Mouse (Mus musculus): ENCODE measurements around the gene Cysltr2. TPM values are rescaled to one million over a fixed set of nuclear protein-coding genes. Genes with fewer than 3 reads are reported as not detected.

The Cysltr2 gene
- total and polyA plus RNA-seq, 3 experiments = 0.22 TPM; not detected in 2

DNA sequence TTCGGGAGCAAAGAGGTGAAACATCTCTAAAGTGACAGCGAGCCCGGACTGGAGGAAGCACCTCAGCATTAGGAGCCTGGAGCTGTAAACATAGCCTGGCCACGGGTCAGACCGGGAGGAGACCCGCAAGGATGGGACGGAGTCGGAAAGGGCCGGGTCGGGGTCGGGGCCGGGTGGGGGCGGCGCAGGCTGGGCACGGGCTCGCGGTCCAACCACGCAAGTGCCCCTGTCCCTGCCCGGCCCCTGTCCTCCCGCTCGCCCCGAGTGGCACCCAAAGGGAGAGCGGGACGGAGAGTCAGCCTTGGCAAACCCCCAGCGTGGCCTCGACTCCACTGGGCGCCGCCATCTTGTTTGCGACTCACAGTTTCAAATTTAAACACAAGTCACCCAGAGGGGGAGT, 68.8 kb downstream of the Cysltr2 start:
- Histone ChIP-seq H3K4me1 (ENCODE audit: control insufficient read depth in 1 of 2, insufficient read depth in 2 of 2, low read length in 2 of 2) (no peaks in the 10 kb centered on the region), H3K36me3 (ENCODE audit: control insufficient read depth in 1 of 2, insufficient read depth in 2 of 2, low read length in 2 of 2) (no peaks in the 10 kb centered on the region), H3K9me3 (replicated peaks; ENCODE audit: insufficient read depth, low read length) (no peaks in the 10 kb centered on the region), H3K27me3 (ENCODE audit: control insufficient read depth in 1 of 2, insufficient read depth in 2 of 2, low read length in 2 of 2) (no peaks in the 10 kb centered on the region), H3K9ac (ENCODE audit: control insufficient read depth, low read depth, low read length, poor library complexity, severe bottlenecking) (no peak overlapping the region), H3K79me2 (ENCODE audit: control insufficient read depth, insufficient read depth, low read length, poor library complexity) (no peaks in the 10 kb centered on the region), H3K27ac (ENCODE audit: control insufficient read depth, low read depth, low read length) (no peak overlapping the region), H3K4me3 (ENCODE audit: control insufficient read depth in 1 of 2, insufficient read depth in 1 of 2, low read depth in 2 of 2, low read length in 2 of 2) (no peak overlapping the region)
- no peak for DNase-seq (ENCODE audit: low read depth, low spot score)
- no peak for TF ChIP-seq KAT2A (conservative IDR thresholded peaks at IDR 0.05; ENCODE audit: low read depth, low read length)
- TF ChIP-seq POLR2A (IDR thresholded peaks at IDR 0.05; ENCODE audit: control insufficient read depth in 1 of 2, insufficient read depth in 1 of 2, low read depth in 1 of 2, low read length in 2 of 2, poor library complexity in 1 of 2) = no peak
- no peak for TF ChIP-seq MXI1 (IDR thresholded peaks at IDR 0.05; ENCODE audit: low read depth, low read length)
- no peak for TF ChIP-seq RAD21 (IDR thresholded peaks at IDR 0.05; ENCODE audit: low read depth, low read length)
- TF ChIP-seq ZKSCAN1 (IDR thresholded peaks at IDR 0.05; ENCODE audit: low read depth, low read length) = no peak
- no peak for TF ChIP-seq BHLHE40 (IDR thresholded peaks at IDR 0.05; ENCODE audit: borderline replicate concordance, low read depth, low read length)
- TF ChIP-seq ZC3H11A (IDR thresholded peaks at IDR 0.05; ENCODE audit: low read depth, low read length) = no peak

DNA sequence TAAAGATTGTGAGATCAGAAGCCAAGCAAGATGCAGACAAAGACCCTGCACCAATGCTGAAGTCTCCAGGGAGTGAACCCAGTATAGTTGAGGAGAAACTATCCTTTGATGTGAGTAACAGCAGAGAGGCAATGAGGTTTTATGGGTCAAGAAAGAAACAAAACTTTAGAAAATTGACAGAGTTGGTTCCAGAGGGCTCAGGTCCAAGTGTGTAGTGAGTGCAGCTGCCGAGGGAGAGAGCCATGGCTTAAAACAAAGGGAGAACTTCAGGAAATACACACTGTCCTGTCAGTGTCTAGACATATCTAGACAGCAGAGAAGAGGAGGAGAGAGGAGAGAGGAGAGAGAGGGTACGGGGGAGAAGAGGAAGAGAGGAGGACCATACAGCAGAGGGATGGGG, 72.8 kb downstream of the Cysltr2 start:
- no peak overlapping the region for H3K4me3 ChIP-seq (ENCODE audit: control insufficient read depth in 1 of 2, insufficient read depth in 1 of 2, low read depth in 2 of 2, low read length in 2 of 2)
- no peak overlapping the region for H3K9ac ChIP-seq (ENCODE audit: control insufficient read depth, low read depth, low read length, poor library complexity, severe bottlenecking)
- no peak for TF ChIP-seq MEF2A (IDR thresholded peaks at IDR 0.05; ENCODE audit: extremely low read depth, insufficient replicate concordance, low read depth, low read length, poor library complexity, severe bottlenecking)
- TF ChIP-seq UBTF (IDR thresholded peaks at IDR 0.05; ENCODE audit: borderline replicate concordance, insufficient read depth, low read depth, low read length) = no peak
- no peak for TF ChIP-seq TAL1 (IDR thresholded peaks at IDR 0.05; ENCODE audit: low read length)
- TF ChIP-seq HCFC1 (IDR thresholded peaks at IDR 0.05; ENCODE audit: low read depth, low read length) = no peak
- TF ChIP-seq ETS1 (IDR thresholded peaks at IDR 0.05; ENCODE audit: low read depth, low read length) = no peak
- no peak for TF ChIP-seq BHLHE40 (IDR thresholded peaks at IDR 0.05; ENCODE audit: borderline replicate concordance, low read depth, low read length)
- TF ChIP-seq TCF12 (IDR thresholded peaks at IDR 0.05; ENCODE audit: low read depth, low read length) = no peak
- no peak for TF ChIP-seq CTCF (IDR thresholded peaks at IDR 0.05 in 2 of 3, conservative IDR thresholded peaks at IDR 0.05 in 1 of 3; ENCODE audit: control insufficient read depth in 1 of 3, insufficient read depth in 1 of 3, low read depth in 2 of 3, low read length in 3 of 3, poor library complexity in 1 of 3, severe bottlenecking in 1 of 3)
- no peak for TF ChIP-seq SIN3A (IDR thresholded peaks at IDR 0.05; ENCODE audit: low read length)
- TF ChIP-seq MXI1 (IDR thresholded peaks at IDR 0.05; ENCODE audit: low read depth, low read length) = no peak
- TF ChIP-seq KAT2A (conservative IDR thresholded peaks at IDR 0.05; ENCODE audit: low read depth, low read length) = no peak
- TF ChIP-seq MYB (IDR thresholded peaks at IDR 0.05; ENCODE audit: low read depth, low read length) = no peak
- no peak for TF ChIP-seq RCOR1 (IDR thresholded peaks at IDR 0.05; ENCODE audit: low read depth, low read length)
- no peak for TF ChIP-seq CHD1 (IDR thresholded peaks at IDR 0.05; ENCODE audit: low read depth, low read length)
- no peak for TF ChIP-seq EP300 (IDR thresholded peaks at IDR 0.05; ENCODE audit: low read depth in 1 of 2, low read length in 2 of 2)
- TF ChIP-seq USF1 (IDR thresholded peaks at IDR 0.05; ENCODE audit: low read depth, low read length) = no peak
- no peak for TF ChIP-seq POLR2AphosphoS2 (IDR thresholded peaks at IDR 0.05; ENCODE audit: low read length)
- TF ChIP-seq ZKSCAN1 (IDR thresholded peaks at IDR 0.05; ENCODE audit: low read depth, low read length) = no peak
- H3K36me3 ChIP-seq (ENCODE audit: control insufficient read depth in 1 of 2, insufficient read depth in 2 of 2, low read length in 2 of 2) = no peaks in the 10 kb centered on the region
- H3K27me3 ChIP-seq (ENCODE audit: control insufficient read depth in 1 of 2, insufficient read depth in 2 of 2, low read length in 2 of 2) = no peaks in the 10 kb centered on the region; a peak in 1 of 4 replicates
- H3K79me2 ChIP-seq (ENCODE audit: control insufficient read depth, insufficient read depth, low read length, poor library complexity) = no peaks in the 10 kb centered on the region
- DNase-seq (ENCODE audit: low read depth, low spot score) = no peak
- no peaks in the 10 kb centered on the region for H3K9me3 ChIP-seq (replicated peaks; ENCODE audit: insufficient read depth, low read length)
- no peak overlapping the region for H3K27ac ChIP-seq (ENCODE audit: control insufficient read depth, low read depth, low read length)
- no peaks in the 10 kb centered on the region for H3K4me1 ChIP-seq (ENCODE audit: control insufficient read depth in 1 of 2, insufficient read depth in 2 of 2, low read length in 2 of 2)

Other genes with a start within 250 kb of the Cysltr2 start
- gene Rcbtb2, start 73.9 kb upstream of the Cysltr2 start, total RNA-seq (2012; rRNA removed) = 5.4 and 8.6 TPM in 2 replicates
- gene Rcbtb2, start 73.9 kb upstream of the Cysltr2 start, polyA plus RNA-seq (2012; ENCODE audit: insufficient read depth in 1 of 2, insufficient read length in 2 of 2, low read depth in 1 of 2, low replicate concordance in 2 of 2, missing spikeins in 1 of 2) = 10 to 100 TPM in 1 of 2 experiments, not detected in 1; 13.8 TPM
- not detected in 2 replicates for gene Lpar6, start 188.8 kb upstream of the Cysltr2 start, total RNA-seq (2012; rRNA removed)
- not detected for gene Lpar6, start 188.8 kb upstream of the Cysltr2 start, polyA plus RNA-seq (2012; ENCODE audit: insufficient read depth in 1 of 2, insufficient read length in 2 of 2, low read depth in 1 of 2, low replicate concordance in 2 of 2, missing spikeins in 1 of 2)